Mouse (Mus musculus) megakaryocyte, embryonic 14.5 days (primary cell): ENCODE results near the gene Arhgap8.

Experiments
- FLI1 ChIP-seq: IDR thresholded peaks from 2 replicates; pipeline ENCODE4 v1.6.1; 2012; ENCODE audit warnings: low read length, inconsistent platforms, mixed read lengths
- GATA1 ChIP-seq: IDR thresholded peaks from 3 replicates; pipeline ENCODE4 v1.6.1; 2012; ENCODE audit warnings: mixed read lengths, low read length, inconsistent platforms, borderline replicate concordance

- TF ChIP-seq GATA1 (no peak), FLI1 (no peak)
These were observed 38.2 kb upstream of the Arhgap8 start for GRCm38 (mm10) chr15:84681455-84682193.
